Mouse (Mus musculus) CD4-positive, CD25-positive, alpha-beta regulatory T cell, adult 9 weeks (primary cell): Measurements from ENCODE around the gene Lhfpl1. TPM values are rescaled to one million over a fixed set of nuclear protein-coding genes. Genes with fewer than 3 reads are reported as not detected.

Source experiments
- polyA plus RNA-seq: library from polyadenylated mRNA; unstranded; fragments of 100-300 nt; shearing (Covaris generic); gene quantifications from one replicate; pipeline ENCODE4 v1.2.1, GENCODE M21; 2017

Lhfpl1 gene
- 1.6 TPM for polyA plus RNA-seq

GRCm38 (mm10) chrX:145348377-145349203 is at the start of gene Lhfpl1:
Lhfpl1 (minus strand) TSS chrX:145349089.

Other genes starting within 250 kb of the Lhfpl1 start
- 0.16 TPM for gene Amot, start 156.1 kb upstream of the Lhfpl1 start, polyA plus RNA-seq